Mouse (Mus musculus) layer of hippocampus, adult 9-11 months (tissue): ENCODE results near the gene Cbx5.

ENCODE experiments used
- DNase-seq: peaks from one replicate; pipeline ENCODE4 v3.0.0; 2022

Gene Cbx5

DNA sequence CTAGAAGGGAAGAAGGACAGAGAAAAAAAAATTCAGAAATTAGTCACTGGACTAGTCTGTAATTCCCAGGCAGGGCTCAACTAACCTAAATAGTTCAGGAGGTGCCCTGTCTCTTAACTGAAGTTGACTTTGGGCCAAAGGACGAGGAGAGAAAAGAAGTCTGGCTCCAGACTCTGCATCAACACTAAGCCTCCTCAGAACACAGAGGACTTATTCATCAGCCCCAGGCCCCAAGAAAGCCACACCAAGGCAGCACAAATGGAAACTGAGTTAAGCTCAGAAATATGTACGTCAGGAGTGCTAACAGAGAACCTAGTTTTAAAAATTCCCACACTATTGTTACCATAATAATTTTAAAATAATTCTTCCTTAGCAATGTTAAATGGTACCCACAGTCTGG is 25.5 kb downstream of the Cbx5 start:
- no peak for DNase-seq

GRCm38 (mm10) chr15:103205156-103205555 is 34.5 kb downstream of the Cbx5 start:
- no peak for DNase-seq

- DNase-seq, result no peak
Measured at GRCm38 (mm10) chr15:103202088-103202793, 37.4 kb downstream of the Cbx5 start.

GRCm38 (mm10) chr15:103197785-103198184 is 41.8 kb downstream of the Cbx5 start:
- no peak for DNase-seq

DNA sequence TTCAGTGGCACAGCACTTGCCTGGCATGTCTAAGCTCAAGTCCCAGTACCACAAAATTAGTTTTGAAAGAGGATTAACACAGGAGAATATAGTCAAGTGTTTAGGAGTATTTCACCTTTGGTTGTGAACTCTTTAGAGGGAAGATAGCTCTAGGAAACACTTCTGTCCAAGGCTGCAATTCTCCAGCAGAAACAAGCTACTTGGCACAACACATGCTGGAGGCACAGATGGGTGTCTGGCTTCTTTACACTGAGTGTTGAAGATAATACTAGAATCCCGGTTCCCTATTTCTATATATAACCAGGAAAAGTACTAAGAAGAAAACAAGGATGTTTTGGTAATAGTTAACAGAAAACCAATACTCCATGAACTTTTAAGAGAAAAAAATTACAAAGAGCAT is 42.8 kb downstream of the Cbx5 start:
- DNase-seq, result no peak

GRCm38 (mm10) chr15:103193606-103194005 is 46.0 kb downstream of the Cbx5 start:
- DNase-seq, result no peak

DNA sequence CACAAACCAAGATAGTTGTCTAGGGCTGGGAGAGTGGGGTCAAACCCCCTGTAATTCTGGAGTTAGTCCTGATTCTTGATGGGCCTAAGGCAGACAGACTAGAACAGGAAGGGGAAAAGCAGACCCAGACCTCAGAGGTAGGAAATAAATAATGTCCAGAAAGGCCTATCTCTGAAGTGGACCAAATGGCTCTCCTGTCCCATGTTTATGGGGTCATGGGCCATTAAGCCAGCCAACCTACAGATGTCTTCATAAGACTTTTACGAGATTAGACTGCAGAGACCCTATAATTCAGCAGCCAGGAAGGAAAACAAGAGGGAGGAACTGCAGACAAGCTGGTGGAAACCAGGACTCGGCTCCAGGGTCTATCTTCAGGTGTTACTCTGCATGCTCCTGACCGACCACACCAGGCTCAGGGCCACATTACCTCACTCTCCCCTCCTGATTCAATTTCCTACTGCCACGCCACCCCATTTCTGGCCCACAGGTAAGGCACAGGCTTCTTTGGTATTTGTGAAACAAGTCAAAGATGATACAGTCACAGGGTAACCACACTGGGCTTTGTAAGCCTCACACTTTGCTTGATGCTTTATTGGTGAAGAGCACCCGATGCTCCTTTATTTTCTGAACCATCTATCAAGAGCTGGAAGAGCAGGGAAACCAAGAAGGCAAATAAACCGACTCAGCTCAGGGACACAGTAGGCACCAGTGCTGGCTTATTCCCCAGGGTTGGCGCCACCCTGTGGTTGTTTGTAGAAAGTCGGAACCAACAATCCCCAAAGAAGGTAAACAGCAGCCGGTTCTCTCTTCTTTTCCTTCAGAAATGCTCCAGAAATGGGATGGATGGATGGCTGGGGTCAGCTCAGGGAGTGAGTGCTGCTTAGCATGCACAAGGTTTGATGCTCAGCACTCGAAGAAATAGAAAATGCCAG is 48.8 kb downstream of the Cbx5 start:
- DNase-seq, result no peak

GRCm38 (mm10) chr15:103190083-103190482 is 49.5 kb downstream of the Cbx5 start:
- DNase-seq, result no peak

DNA sequence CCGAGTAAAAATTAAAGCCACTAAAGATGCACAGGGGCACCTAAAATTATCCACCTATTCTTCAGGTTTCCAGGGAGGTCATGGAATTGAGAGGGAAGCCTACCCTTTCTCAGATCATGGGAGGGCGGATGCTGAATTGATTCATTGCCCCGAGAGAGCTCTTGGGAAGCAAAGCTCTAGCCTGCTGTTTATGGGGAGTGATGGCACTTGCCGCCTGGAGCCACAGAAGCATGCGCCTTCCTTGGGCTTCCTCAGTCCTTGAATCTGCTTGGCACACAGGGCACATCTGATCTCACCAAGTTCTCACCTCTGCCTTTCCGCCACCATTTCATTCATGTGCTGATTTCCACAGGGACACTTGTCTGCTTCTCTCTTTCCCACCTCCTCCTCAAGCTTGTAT is 51.8 kb downstream of the Cbx5 start:
- DNase-seq, result no peak

- DNase-seq, result peak; percentile 34
Measured at GRCm38 (mm10) chr15:103185462-103186198, 54.0 kb downstream of the Cbx5 start.

DNA sequence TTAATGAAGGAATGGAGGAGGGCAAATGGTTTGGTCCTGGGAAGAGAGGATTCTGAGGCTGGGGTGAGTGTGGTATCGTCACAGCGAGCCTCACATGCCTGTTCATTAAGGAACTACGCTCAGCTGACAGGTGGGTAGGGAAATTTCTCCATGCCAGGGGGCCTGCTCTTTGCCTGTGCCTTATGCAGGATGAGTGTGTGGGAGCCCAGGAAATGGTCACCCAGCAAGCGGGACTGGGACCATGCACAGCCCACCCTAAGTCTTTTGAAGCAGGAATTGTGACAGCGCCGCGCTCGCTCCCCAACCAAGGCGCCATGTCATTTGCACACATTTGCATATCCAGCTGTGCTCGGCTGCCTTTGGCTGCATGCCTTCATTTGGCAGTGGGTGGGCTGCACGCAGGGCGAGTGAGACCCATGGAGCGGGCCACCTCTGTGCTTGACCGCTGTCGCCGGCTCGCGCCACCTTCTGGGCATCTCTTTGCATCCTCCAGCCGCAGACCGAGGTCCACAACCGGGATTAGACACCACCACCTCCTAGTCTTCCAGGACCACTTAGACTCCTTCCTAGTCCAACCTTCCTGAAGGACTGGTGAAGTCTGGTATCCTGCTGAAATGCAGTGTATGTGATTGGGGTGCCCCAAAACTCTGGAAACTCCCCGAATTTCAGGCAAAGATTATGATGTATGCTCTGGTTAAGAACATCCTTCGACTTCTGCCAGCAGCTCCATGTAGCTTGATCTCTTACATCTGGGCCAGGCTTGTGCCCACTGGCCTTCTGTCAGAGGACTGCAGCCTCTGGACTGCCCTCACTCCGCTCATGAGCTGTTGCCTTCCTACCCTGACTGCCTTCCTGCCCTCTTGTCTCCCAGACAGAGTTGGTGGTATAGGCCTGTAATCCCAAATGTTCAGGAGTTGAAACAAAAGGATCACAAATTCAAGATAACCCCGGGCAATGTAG is 55.7 kb downstream of the Cbx5 start:
- no peak for DNase-seq

DNA sequence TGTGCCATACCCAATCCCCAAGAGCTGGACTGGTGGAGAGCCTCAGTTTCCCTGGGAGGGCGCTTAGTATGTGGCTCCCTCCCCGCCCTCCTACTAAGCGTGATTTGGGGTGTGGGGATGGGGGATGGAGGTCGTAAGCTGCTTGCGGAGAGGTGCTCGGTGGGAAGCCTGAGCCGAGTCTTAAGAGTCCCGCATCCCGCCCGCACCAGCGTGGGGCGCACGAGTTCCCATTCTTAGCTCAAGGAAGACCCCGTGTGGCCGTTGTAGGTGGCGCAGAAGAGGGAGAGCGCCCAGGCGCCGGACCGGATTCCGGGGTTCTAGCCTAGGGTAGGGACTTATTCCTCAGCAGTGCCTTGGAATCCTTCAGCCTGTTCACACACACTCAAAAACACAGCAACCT is 56.5 kb downstream of the Cbx5 start:
- DNase-seq, result no peak

- peak; percentile 73 for DNase-seq
Measured at GRCm38 (mm10) chr15:103182166-103182790, 57.3 kb downstream of the Cbx5 start.

- DNase-seq, result no peak
Measured at GRCm38 (mm10) chr15:103180406-103180805, 59.2 kb downstream of the Cbx5 start.

- DNase-seq, result no peak
Measured at GRCm38 (mm10) chr15:103178767-103179166, 60.8 kb downstream of the Cbx5 start.

DNA sequence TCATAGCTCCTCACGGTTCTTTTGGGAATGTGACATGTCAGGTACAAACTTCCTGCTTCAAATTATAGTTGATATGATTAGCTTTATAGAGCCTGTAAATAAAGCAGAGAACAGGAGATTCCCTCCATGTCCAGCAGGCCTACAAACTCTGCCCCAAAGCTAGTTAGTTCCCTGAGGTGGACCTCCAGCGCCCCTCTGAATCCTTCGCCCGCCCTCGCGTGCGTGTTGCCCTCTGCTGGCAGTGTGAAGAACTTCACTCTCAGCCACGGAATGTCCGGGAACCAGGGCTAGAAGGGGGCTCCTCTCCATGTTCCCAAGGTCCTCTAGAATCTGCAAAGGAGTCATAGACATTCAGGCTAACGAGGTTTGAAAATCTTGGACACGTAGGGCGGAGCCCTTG is 61.5 kb downstream of the Cbx5 start:
- no peak for DNase-seq

GRCm38 (mm10) chr15:103177611-103178041 is 62.0 kb downstream of the Cbx5 start:
- DNase-seq, result no peak

DNA sequence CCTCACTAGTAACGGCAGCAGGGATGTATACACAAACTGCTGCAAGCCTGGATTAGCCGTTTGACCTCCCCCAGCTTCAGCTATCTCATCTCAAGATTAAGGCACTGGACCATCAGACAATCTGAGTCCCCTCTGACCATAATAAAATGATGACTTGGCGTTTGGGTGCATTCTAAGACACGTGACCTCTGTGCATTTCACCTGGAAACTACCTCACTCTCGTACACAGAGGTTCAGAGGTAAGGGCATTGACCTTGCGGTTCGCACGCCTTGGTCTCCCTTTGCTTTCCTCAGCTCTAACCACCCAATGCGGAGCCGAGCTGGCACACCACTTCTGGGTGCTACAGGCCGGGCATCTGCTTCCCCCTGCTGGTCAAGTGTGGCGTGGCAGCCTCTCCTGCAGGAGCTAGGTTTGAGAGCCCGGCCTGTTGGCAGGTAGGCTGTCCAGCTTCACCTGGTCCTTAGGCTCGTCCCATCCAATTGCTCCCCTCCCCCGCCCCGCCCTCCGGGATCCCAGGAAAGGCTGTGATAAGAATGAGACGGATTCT is 62.7 kb downstream of the Cbx5 start:
- peak; percentile 84 for DNase-seq

DNA sequence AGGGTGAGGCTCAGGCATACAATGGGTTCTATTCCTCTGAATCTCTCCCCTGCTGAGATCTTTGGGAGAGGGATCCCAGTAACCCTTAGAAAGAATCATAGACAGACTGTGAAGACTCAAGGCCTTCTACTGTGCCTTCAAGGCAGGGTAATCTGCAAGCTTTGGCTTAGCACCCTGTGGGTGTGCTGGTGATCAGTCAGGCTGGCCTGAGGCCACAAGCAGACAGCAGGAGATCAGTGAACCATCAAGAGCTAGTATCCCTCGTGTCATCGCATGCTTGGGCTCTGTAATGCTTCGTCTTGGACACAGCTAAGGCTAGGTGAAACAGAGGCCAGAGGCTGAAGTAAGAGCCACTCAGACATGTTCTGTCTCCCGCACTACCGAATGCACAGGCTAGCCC is 66.4 kb downstream of the Cbx5 start:
- no peak for DNase-seq

DNA sequence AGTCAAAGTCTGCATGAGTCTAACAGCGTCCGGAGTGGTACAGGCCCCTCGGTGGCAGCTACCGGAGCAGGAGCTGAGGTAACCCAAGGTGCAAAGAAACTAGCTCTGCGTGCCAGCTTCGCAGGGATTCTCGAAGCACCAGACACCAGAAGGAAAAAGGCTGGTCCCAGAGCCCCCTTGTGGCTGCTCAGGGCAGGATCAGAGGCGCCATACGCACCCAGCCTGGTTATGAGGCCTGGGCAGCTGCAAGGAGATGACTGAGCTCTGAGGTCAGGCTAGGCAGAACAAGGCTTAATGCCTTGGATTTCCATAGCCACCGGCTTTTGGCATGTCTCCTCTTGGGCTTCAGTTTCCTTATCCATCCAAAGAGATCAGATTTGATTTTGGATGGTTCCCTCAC is 67.1 kb downstream of the Cbx5 start:
- no peak for DNase-seq

- DNase-seq, result no peak
Measured at GRCm38 (mm10) chr15:103171276-103171675, 68.3 kb downstream of the Cbx5 start.

- DNase-seq, result no peak
Measured at GRCm38 (mm10) chr15:103170316-103170679, 69.3 kb downstream of the Cbx5 start.
